Mouse (Mus musculus) liver, embryonic 14.5 days (tissue): Measurements from ENCODE around the gene Pik3r2. TPM values are rescaled to one million over a fixed set of nuclear protein-coding genes. Genes with fewer than 3 reads are reported as not detected.

Experiments used
- ATAC-seq: fragments of 200-750 bp; cut with Nextera tagmentation; 2 replicates; pipeline ENCODE4 v1.8.0; 2017; ENCODE audit warnings: moderate number of reproducible peaks, mild to moderate bottlenecking, moderate library complexity; ENCODE audit not compliant: insufficient read depth
- DNase-seq, 3 experiments: peaks; one replicate each; pipeline ENCODE4 v3.0.0-alpha.2; 2012 to 2013; ENCODE audit warnings: low read depth in 3 of 3, low spot score in 3 of 3
- H3K27ac ChIP-seq: fragments of 300-500 bp; sonication (generic); 2 replicates; pipeline ENCODE4 v1.5.1; 2014; ENCODE audit warnings: moderate library complexity, mild to moderate bottlenecking, control low read depth, inconsistent platforms
- H3K27me3 ChIP-seq: fragments of 300-500 bp; sonication (generic); 2 replicates; pipeline ENCODE4 v1.6.1; 2014; ENCODE audit warnings: mild to moderate bottlenecking, low read length, moderate library complexity; ENCODE audit not compliant: control insufficient read depth, insufficient read depth
- H3K36me3 ChIP-seq: fragments of 300-500 bp; sonication (generic); replicated peaks from 2 replicates; pipeline ENCODE4 v1.6.1; 2014; ENCODE audit warnings: low read depth; ENCODE audit not compliant: control insufficient read depth, insufficient read depth
- H3K4me1 ChIP-seq, 2 experiments: fragments of 200-500 bp in 1 of 2; fragments of 300-500 bp in 1 of 2; sonication (generic) in 1 of 2; replicated peaks; 2 replicates each; pipeline ENCODE4 v1.6.1; 2012 to 2014; ENCODE audit warnings: antibody characterized with exemption in 1 of 2, inconsistent platforms in 1 of 2, low read length in 1 of 2; ENCODE audit not compliant: control insufficient read depth in 2 of 2, insufficient read depth in 2 of 2
- H3K4me2 ChIP-seq: fragments of 300-500 bp; sonication (generic); 2 replicates; pipeline ENCODE4 v1.6.1; 2014; ENCODE audit warnings: low read depth, mild to moderate bottlenecking, control low read depth, moderate library complexity
- H3K4me3 ChIP-seq, 2 experiments: fragments of 200-500 bp in 1 of 2; fragments of 300-500 bp in 1 of 2; sonication (generic) in 1 of 2; 2 replicates each; pipeline ENCODE4 v1.5.1; 2012 to 2014; ENCODE audit warnings: low read depth in 2 of 2, low read length in 2 of 2, mild to moderate bottlenecking in 2 of 2, control low read depth in 1 of 2, inconsistent platforms in 1 of 2, moderate library complexity in 1 of 2; ENCODE audit not compliant: insufficient read depth in 1 of 2
- H3K9ac ChIP-seq: fragments of 300-500 bp; sonication (generic); replicated peaks from 2 replicates; pipeline ENCODE4 v1.6.1; 2014; ENCODE audit warnings: mild to moderate bottlenecking, control low read depth, moderate library complexity
- H3K9me3 ChIP-seq: fragments of 300-500 bp; sonication (generic); 2 replicates; pipeline ENCODE4 v1.6.1; 2016; ENCODE audit warnings: low read length, mixed read lengths; ENCODE audit not compliant: control insufficient read depth
- CTCF ChIP-seq: IDR thresholded peaks from 2 replicates; pipeline ENCODE4 v1.5.1; 2016; ENCODE audit warnings: antibody characterized with exemption, low read depth, control low read depth
- EP300 ChIP-seq: IDR thresholded peaks from 2 replicates; pipeline ENCODE4 v1.6.1; 2016; ENCODE audit warnings: antibody characterized with exemption, low read depth
- WGBS: fragments of 180-500 bp; shearing (Covaris S2); extraction: QIAGEN DNeasy Blood & Tissue Kit; methylation state at CpG from one replicate; pipeline ENCODE4 v1.1.7; 2014; ENCODE audit not compliant: insufficient replicate concordance; 5-methylcytosine and 5-hydroxymethylcytosine counted together
- polyA plus RNA-seq, 2 experiments: library from polyadenylated mRNA; depleted of rRNA in 1 of 2; stranded (reverse) in 1 of 2; unstranded in 1 of 2; fragments of >200 nt; fragmentation: Nextera tagmentation in 1 of 2; extraction: Ambion mirVana in 1 of 2; gene quantifications; 2 replicates each; pipeline versions ENCODE4 v1.2.1 to v1.2.3; 2012 to 2014

Pik3r2 gene
- polyA plus RNA-seq, 2 experiments = 8.2 to 17.5 TPM

DNA sequence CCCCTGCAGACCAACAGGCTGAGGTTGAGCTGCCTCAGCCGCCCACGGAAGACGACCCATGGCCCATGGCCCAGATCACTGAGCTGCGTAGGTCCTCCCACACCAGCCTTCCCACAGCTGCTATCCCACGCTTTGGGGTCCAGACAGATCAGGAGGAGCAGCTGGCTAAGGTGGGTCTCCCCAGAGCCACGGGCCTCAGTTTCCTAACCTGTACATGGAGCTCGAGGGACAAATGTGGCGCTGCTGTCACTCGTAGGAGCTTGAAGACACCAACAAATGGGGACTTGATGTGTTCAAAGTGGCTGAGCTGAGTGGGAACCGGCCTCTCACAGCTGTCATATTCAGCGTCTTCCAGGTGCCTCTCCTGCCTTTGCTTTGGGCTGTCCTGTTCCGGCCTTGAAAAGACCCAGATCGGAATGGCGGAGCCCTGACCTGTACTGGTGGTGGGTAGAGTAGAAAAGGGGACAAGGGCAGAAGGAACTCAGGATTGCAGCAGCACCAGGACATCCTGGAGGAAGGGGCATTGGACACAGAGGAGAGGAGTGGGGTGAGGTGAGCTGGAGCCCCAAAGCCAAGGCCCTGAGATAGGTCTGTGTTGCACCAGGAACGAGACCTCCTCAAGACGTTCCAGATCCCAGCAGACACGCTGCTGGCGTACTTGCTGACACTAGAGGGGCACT, 29.2 kb downstream of the Pik3r2 start:
- WGBS = 73% methylated on average over 18 of the region's 18 CpGs
- Histone ChIP-seq H3K27me3 (peaks cover 47% of the 10 kb centered on the region), H3K4me3 (no peak overlapping the region), H3K9ac (no peak overlapping the region), H3K9me3 (no peaks in the 10 kb centered on the region), H3K36me3 (no peaks in the 10 kb centered on the region), H3K27ac (no peak overlapping the region), H3K4me1 (no peaks in the 10 kb centered on the region; a peak in 1 of 4 replicates), H3K4me2 (no peak overlapping the region)
- DNase-seq = no peak
- no peak for ATAC-seq
- TF ChIP-seq EP300 = no peak
- TF ChIP-seq CTCF = no peak

DNA sequence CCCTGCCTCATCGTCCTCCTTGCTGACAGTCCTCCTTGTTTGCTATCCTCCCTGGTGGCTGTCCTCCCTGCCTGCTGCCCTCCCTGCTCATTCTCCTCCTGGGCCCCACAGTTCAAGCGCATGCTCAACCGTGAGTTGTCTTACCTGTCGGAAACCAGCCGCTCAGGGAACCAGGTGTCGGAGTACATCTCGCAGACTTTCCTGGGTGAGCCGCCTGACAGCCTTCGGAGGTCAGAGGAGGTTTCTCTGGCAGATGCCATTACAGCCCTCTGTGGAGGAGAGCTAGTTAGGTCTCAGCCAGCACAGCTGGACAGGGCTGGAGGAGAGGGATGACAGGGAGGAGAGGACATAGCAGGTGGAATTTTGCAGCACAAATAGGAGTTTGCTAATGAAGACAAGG, 29.8 kb downstream of the Pik3r2 start:
- Histone ChIP-seq H3K4me3 (no peak overlapping the region), H3K27me3 (peaks cover 54% of the 10 kb centered on the region), H3K9ac (no peak overlapping the region), H3K4me1 (no peaks in the 10 kb centered on the region; a peak in 1 of 4 replicates), H3K27ac (no peak overlapping the region), H3K36me3 (no peaks in the 10 kb centered on the region), H3K4me2 (no peak overlapping the region), H3K9me3 (no peaks in the 10 kb centered on the region)
- TF ChIP-seq CTCF (no peak), EP300 (no peak)
- WGBS = 69% methylated on average over 9 of the region's 9 CpGs
- DNase-seq (no peak), ATAC-seq (no peak)

DNA sequence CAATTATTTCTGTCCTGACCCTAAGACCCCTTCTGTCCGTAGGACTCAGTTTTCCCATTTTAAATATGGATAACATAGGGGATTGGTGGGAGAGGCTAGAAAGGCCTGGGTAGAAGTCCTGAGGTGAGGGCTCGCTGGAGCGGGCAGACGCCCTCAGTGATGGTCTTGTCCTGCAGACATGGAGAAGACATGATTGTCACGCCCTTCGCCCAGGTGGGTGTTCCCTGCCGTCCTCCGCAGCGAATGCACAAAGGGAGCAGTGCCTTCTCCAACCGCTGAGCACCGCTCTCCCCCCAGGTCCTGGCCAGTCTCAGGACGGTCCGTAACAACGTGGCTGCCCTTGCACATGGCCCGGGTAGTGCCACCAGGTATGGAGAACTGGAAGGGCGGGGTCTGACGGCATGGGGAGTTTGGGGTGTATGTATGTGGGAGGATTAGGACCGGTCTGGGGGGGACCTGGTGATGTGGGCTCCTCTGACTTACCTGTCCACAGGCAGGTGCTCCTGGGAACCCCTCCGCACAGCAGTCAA, 30.8 kb downstream of the Pik3r2 start:
- Histone ChIP-seq H3K27ac (no peak overlapping the region), H3K4me2 (no peak overlapping the region), H3K4me3 (no peak overlapping the region), H3K4me1 (no peaks in the 10 kb centered on the region; a peak in 1 of 4 replicates), H3K27me3 (peaks cover 56% of the 10 kb centered on the region), H3K9me3 (no peaks in the 10 kb centered on the region), H3K36me3 (no peaks in the 10 kb centered on the region), H3K9ac (no peak overlapping the region)
- no peak for ATAC-seq
- 49% methylated on average over 19 of the region's 19 CpGs for WGBS
- no peak for TF ChIP-seq CTCF
- TF ChIP-seq EP300 = no peak
- no peak for DNase-seq

DNA sequence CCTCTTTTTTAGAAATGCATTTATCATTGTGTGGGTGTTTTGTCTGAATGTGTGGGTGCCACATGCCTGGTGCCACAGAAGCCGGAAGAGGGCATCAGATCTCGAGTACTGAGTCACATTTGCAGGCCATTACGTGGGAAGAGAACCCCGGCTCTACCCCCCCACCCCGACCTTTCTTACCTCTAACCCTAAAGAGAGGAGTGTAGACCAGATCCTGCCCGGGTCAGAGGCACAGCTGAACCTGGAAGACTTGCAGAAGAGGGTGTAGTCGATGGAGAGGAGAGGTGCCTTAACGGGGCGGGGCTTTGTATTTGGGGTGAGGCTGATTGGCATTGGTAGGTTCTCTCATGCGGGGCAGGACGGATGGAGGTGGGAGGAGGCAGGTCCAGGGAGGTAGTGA, 31.7 kb downstream of the Pik3r2 start:
- ATAC-seq = no peak
- Histone ChIP-seq H3K4me3 (no peak overlapping the region), H3K9ac (no peak overlapping the region), H3K4me2 (no peak overlapping the region), H3K27ac (no peak overlapping the region), H3K9me3 (no peaks in the 10 kb centered on the region), H3K36me3 (no peaks in the 10 kb centered on the region), H3K27me3 (peaks cover 56% of the 10 kb centered on the region), H3K4me1 (no peaks in the 10 kb centered on the region; a peak in 1 of 4 replicates)
- 27% methylated on average over 11 of the region's 11 CpGs for WGBS
- no peak for DNase-seq
- TF ChIP-seq EP300 = no peak
- no peak for TF ChIP-seq CTCF

DNA sequence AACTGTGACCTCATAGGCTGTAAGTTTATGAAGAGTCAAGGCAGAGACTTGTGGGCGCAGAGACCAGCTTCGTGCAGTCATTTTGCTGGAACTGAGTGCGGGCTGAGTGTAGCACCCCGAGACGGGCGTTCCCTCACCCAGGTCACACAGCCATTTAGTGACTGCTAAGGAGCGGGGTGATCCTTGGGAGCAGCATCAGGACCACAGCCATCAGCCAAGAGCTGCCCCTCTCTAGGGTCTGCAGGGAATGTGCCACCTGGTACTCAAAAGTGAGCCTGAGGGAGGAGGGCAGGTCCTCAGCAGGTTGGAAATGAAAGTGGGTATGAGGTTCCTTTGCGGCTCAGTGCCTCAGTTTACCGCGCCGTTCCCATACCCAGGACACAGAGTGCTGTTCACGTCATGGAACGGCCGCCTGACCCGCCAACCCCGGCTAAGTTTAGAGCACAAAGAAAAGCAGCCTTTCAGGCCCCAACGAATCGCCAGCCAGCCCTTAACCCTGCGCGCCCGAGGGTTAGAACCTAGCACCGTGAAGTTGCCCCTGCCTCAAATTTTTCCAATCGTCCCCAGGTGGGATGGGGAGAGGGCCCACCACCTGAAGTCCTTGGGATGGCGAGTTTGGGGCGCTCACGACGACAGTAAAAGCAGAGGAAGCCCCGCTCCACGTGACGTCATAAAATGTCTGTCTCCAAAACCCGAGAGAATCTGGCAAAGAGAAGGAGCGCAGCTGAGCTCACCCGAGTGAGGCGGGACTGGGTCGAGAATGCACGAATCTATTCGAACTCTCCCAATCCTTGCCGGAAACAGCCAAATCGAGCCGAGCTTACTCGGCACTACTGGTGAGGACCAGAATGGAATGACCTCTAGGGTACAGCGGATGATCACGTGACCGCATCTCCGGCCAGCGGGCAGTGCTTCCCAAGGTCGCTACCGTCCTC, 32.6 kb downstream of the Pik3r2 start:
- Histone ChIP-seq H3K9ac (no peak overlapping the region), H3K27ac (no peak overlapping the region), H3K4me2 (peak overlapping the region; percentile 37), H3K4me3 (peak overlapping the region; percentile 1 to 26; a peak in 2 of 4 replicates), H3K27me3 (peaks cover 56% of the 10 kb centered on the region), H3K4me1 (no peaks in the 10 kb centered on the region; a peak in 1 of 4 replicates), H3K36me3 (no peaks in the 10 kb centered on the region), H3K9me3 (no peaks in the 10 kb centered on the region)
- DNase-seq (no peak), ATAC-seq (no peak)
- TF ChIP-seq CTCF = no peak
- no peak for TF ChIP-seq EP300
- WGBS = 5% methylated on average over 48 of the region's 48 CpGs
